ENCODE assay signal across 21 mouse cellular contexts in the genomic region with DNA sequence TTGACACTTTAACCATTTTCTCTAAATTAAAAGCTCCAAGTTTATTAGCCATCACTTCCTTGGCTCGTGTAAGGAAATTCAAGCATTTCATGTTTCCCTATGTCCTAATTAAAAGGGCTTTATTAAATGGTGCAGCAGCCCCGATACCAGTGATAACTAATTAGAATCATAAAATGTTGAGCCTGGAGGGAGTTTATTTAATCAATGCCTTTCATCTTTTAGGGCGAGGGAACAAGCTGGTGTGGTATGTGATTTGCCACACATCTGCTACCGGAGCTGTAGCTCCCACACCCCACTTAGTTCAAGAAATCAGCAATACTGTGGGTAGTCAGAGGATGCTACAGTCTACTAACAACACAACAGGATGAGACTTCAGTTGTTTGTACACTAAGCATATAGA. TPM values are rescaled to one million over a fixed set of nuclear protein-coding genes. Genes with fewer than 3 reads are reported as not detected.
DNase-seq lines count a peak whose midpoint lies in the region; ATAC-seq and TF ChIP-seq lines count a peak whose summit lies in the region.
"Had no signal": no experiment of that assay in that cellular context is flagged by ENCODE, and none has a peak within 500 bp of the region (broad histone marks: within the 10 kb centered on the region; RNA-seq: fewer than 3 reads in every experiment).

No protein-coding gene starts in this region.

- no peak for DNase-seq in hindbrain, embryonic 14.5 days (ENCODE audit: low spot score)
- DNase-seq in hindbrain, embryonic 10.5 days (ENCODE audit: low spot score): no peak
- DNase-seq in midbrain, embryonic 10.5 days (ENCODE audit: low spot score): peak; percentile 5
- DNase-seq in midbrain, embryonic 11.5 days (ENCODE audit: low spot score, missing footprints): no peak
- no peak for DNase-seq in neural tube, embryonic 10.5 days (ENCODE audit: extremely low spot score, low spot score)
- DNase-seq in right cerebral cortex, postnatal 25 days: no peak
- no peak for DNase-seq in stomach, postnatal 0 days (ENCODE audit: low spot score)
- DNase-seq: adrenal gland, adult 8-10 months; adrenal gland, postnatal 25 days; cerebellum, adult 18-20 months; cerebellum, adult 9-10 months; cerebellum, postnatal 14 days; gastrocnemius, adult 2 months; gastrocnemius, postnatal 14 days; heart, adult 11 months had no signal

- no peak for TF ChIP-seq CTCF in stomach, postnatal 0 days (IDR thresholded peaks at IDR 0.05; ENCODE audit: low read depth)

- no peaks in the 10 kb centered on the region for H3K36me3 ChIP-seq in hindbrain, embryonic 14.5 days (replicated peaks; ENCODE audit: control insufficient read depth, insufficient read depth)
- H3K36me3 ChIP-seq in hindbrain, embryonic 10.5 days: no peaks in the 10 kb centered on the region
- H3K36me3 ChIP-seq in midbrain, embryonic 10.5 days: no peaks in the 10 kb centered on the region
- H3K36me3 ChIP-seq in midbrain, embryonic 11.5 days (ENCODE audit: control insufficient read depth, insufficient read depth, low read length): no peaks in the 10 kb centered on the region
- no peaks in the 10 kb centered on the region for H3K36me3 ChIP-seq in neural tube, embryonic 13.5 days
- no peaks in the 10 kb centered on the region for H3K36me3 ChIP-seq in stomach, postnatal 0 days (ENCODE audit: control insufficient read depth, insufficient read depth, low read length)
- H3K36me3 ChIP-seq: forebrain, embryonic 10.5 days had no signal

- ATAC-seq in hindbrain, embryonic 14.5 days (ENCODE audit: low FRiP score): peak; percentile 43; the same call in 1 of the 2 replicates
- no peak for ATAC-seq in midbrain, embryonic 11.5 days (ENCODE audit: low FRiP score)
- peak; percentile 49 for ATAC-seq in neural tube, embryonic 13.5 days (ENCODE audit: low read depth)
- ATAC-seq in stomach, postnatal 0 days (ENCODE audit: low FRiP score, low TSS enrichment): no peak
- ATAC-seq: activated CD4-positive, CD25-positive, alpha-beta regulatory T cell, adult 4 months; forebrain, embryonic 13.5 days; forebrain, embryonic 16.5 days had no signal

- H3K4me3 ChIP-seq in hindbrain, embryonic 14.5 days (replicated peaks; ENCODE audit: low read length): no peak overlapping the region
- H3K4me3 ChIP-seq in hindbrain, embryonic 10.5 days: no peak overlapping the region
- H3K4me3 ChIP-seq in midbrain, embryonic 10.5 days: no peak overlapping the region
- no peak overlapping the region for H3K4me3 ChIP-seq in midbrain, embryonic 11.5 days (ENCODE audit: low read depth, low read length)
- H3K4me3 ChIP-seq in neural tube, embryonic 13.5 days: no peak overlapping the region
- no peak overlapping the region for H3K4me3 ChIP-seq in stomach, postnatal 0 days (ENCODE audit: low read depth, low read length)
- H3K4me3 ChIP-seq: forebrain, embryonic 10.5 days; forebrain, embryonic 13.5 days; gastrocnemius, adult 2 months had no signal

- 57% methylated on average over 4 of the region's 4 CpGs for WGBS in hindbrain, embryonic 14.5 days
- WGBS in hindbrain, embryonic 10.5 days: 84% methylated on average over 4 of the region's 4 CpGs
- WGBS in midbrain, embryonic 10.5 days: 84% methylated on average over 4 of the region's 4 CpGs
- 82% methylated on average over 4 of the region's 4 CpGs for WGBS in midbrain, embryonic 11.5 days
- 44% methylated on average over 4 of the region's 4 CpGs for WGBS in neural tube, embryonic 13.5 days
- WGBS in stomach, postnatal 0 days: 82% methylated on average over 4 of the region's 4 CpGs

- H3K4me2 ChIP-seq in hindbrain, embryonic 14.5 days (replicated peaks): no peak overlapping the region
- H3K4me2 ChIP-seq in midbrain, embryonic 11.5 days: no peak overlapping the region
- no peak overlapping the region for H3K4me2 ChIP-seq in neural tube, embryonic 13.5 days
- H3K4me2 ChIP-seq in stomach, postnatal 0 days (replicated peaks; ENCODE audit: low read depth): no peak overlapping the region
- H3K4me2 ChIP-seq: forebrain, embryonic 13.5 days; heart, embryonic 11.5 days had no signal

- H3K4me1 ChIP-seq in hindbrain, embryonic 14.5 days (replicated peaks; ENCODE audit: control insufficient read depth, insufficient read depth, low read length): no peaks in the 10 kb centered on the region
- peaks cover 8% of the 10 kb centered on the region for H3K4me1 ChIP-seq in hindbrain, embryonic 10.5 days (replicated peaks)
- H3K4me1 ChIP-seq in midbrain, embryonic 10.5 days: peaks cover 11% of the 10 kb centered on the region
- H3K4me1 ChIP-seq in midbrain, embryonic 11.5 days (ENCODE audit: control insufficient read depth, insufficient read depth, low read length): peaks cover 4% of the 10 kb centered on the region; the same call in 1 of the 2 replicates
- peaks cover 9% of the 10 kb centered on the region; the same call in 1 of the 2 replicates for H3K4me1 ChIP-seq in neural tube, embryonic 13.5 days (replicated peaks)
- no peaks in the 10 kb centered on the region for H3K4me1 ChIP-seq in stomach, postnatal 0 days (replicated peaks; ENCODE audit: control insufficient read depth, insufficient read depth)

- no peak for TF ChIP-seq EP300 in stomach, postnatal 0 days (optimal IDR thresholded peaks at IDR 0.05)

- H3K27ac ChIP-seq in hindbrain, embryonic 14.5 days: no peak overlapping the region; the same call in 1 of the 2 replicates
- no peak overlapping the region for H3K27ac ChIP-seq in hindbrain, embryonic 10.5 days
- no peak overlapping the region for H3K27ac ChIP-seq in midbrain, embryonic 10.5 days (replicated peaks)
- no peak overlapping the region for H3K27ac ChIP-seq in midbrain, embryonic 11.5 days (ENCODE audit: low read depth, low read length)
- H3K27ac ChIP-seq in neural tube, embryonic 13.5 days (replicated peaks): no peak overlapping the region
- H3K27ac ChIP-seq in stomach, postnatal 0 days (replicated peaks): no peak overlapping the region
- H3K27ac ChIP-seq: forebrain, embryonic 10.5 days; forebrain, embryonic 13.5 days; gastrocnemius, adult 2 months had no signal

- H3K9me3 ChIP-seq in hindbrain, embryonic 14.5 days (ENCODE audit: control insufficient read depth, low read length): no peaks in the 10 kb centered on the region
- H3K9me3 ChIP-seq in hindbrain, embryonic 10.5 days: no peaks in the 10 kb centered on the region
- no peaks in the 10 kb centered on the region for H3K9me3 ChIP-seq in midbrain, embryonic 10.5 days (replicated peaks)
- H3K9me3 ChIP-seq in midbrain, embryonic 11.5 days (ENCODE audit: control insufficient read depth, low read length): no peaks in the 10 kb centered on the region
- no peaks in the 10 kb centered on the region for H3K9me3 ChIP-seq in neural tube, embryonic 13.5 days
- H3K9me3 ChIP-seq in stomach, postnatal 0 days (ENCODE audit: control insufficient read depth, low read length): no peaks in the 10 kb centered on the region
- H3K9me3 ChIP-seq: forebrain, embryonic 10.5 days; forebrain, embryonic 13.5 days had no signal

- no peak overlapping the region for H3K9ac ChIP-seq in hindbrain, embryonic 14.5 days
- H3K9ac ChIP-seq in midbrain, embryonic 11.5 days (ENCODE audit: low read length): no peak overlapping the region
- no peak overlapping the region for H3K9ac ChIP-seq in neural tube, embryonic 13.5 days
- H3K9ac ChIP-seq in stomach, postnatal 0 days (ENCODE audit: low read length): no peak overlapping the region
- H3K9ac ChIP-seq: forebrain, embryonic 13.5 days had no signal

- H3K27me3 ChIP-seq in hindbrain, embryonic 14.5 days (ENCODE audit: control insufficient read depth, insufficient read depth, low read length): peaks cover 24% of the 10 kb centered on the region
- H3K27me3 ChIP-seq in hindbrain, embryonic 10.5 days (ENCODE audit: insufficient read depth, poor library complexity, severe bottlenecking): peaks cover 39% of the 10 kb centered on the region
- H3K27me3 ChIP-seq in midbrain, embryonic 10.5 days (ENCODE audit: low read depth, poor library complexity, severe bottlenecking): peaks cover 41% of the 10 kb centered on the region
- peaks cover 10% of the 10 kb centered on the region for H3K27me3 ChIP-seq in midbrain, embryonic 11.5 days (ENCODE audit: control insufficient read depth, insufficient read depth, low read length)
- H3K27me3 ChIP-seq in neural tube, embryonic 13.5 days: peaks cover 38% of the 10 kb centered on the region
- no peaks in the 10 kb centered on the region for H3K27me3 ChIP-seq in stomach, postnatal 0 days (ENCODE audit: control insufficient read depth, insufficient read depth, low read length)

RNA-seq across cellular contexts. Expression of gene BC067074, which starts 3.2 kb away (rescaled TPM):
- polyA plus RNA-seq in hindbrain, embryonic 14.5 days (2014; fragmentation: Nextera tagmentation; extraction: Ambion mirVana): 1.0 TPM in 2 replicates
- 1.8 TPM in 2 replicates for polyA plus RNA-seq in hindbrain, embryonic 10.5 days (2016; fragmentation: Nextera tagmentation; extraction: Ambion mirVana)
- 1.3 and 1.5 TPM in 2 replicates for polyA plus RNA-seq in midbrain, embryonic 10.5 days (2016; fragmentation: Nextera tagmentation; extraction: Ambion mirVana)
- polyA plus RNA-seq in midbrain, embryonic 11.5 days (2014; fragmentation: Nextera tagmentation; extraction: Ambion mirVana): 1.3 and 1.5 TPM in 2 replicates
- polyA plus RNA-seq in neural tube, embryonic 13.5 days (2015; fragmentation: Nextera tagmentation; extraction: Ambion mirVana): 0.59 and 0.92 TPM in 2 replicates
- 0.89 and 1.1 TPM in 2 replicates for polyA plus RNA-seq in stomach, postnatal 0 days (2015; fragmentation: Nextera tagmentation; extraction: Ambion mirVana)
- polyA plus RNA-seq: activated CD4-positive, CD25-positive, alpha-beta regulatory T cell, adult 4 months had no signal

Comparison
In these comparisons a context has a peak if more than half of its experiments do, and no peak if none do; other contexts are left out.
1. ATAC-seq: peak in hindbrain, embryonic 14.5 days (single experiment) and neural tube, embryonic 13.5 days (single experiment); none in midbrain, embryonic 11.5 days (single experiment) and stomach, postnatal 0 days (single experiment).